Mouse (Mus musculus): ENCODE measurements at regions not wholly inside any gene's neighbourhood (a gene's known extent, or its start where the extent isn't known, plus 50 kb on each side); places are given as distances from the start of the nearest gene placed in this dataset.

DNA sequence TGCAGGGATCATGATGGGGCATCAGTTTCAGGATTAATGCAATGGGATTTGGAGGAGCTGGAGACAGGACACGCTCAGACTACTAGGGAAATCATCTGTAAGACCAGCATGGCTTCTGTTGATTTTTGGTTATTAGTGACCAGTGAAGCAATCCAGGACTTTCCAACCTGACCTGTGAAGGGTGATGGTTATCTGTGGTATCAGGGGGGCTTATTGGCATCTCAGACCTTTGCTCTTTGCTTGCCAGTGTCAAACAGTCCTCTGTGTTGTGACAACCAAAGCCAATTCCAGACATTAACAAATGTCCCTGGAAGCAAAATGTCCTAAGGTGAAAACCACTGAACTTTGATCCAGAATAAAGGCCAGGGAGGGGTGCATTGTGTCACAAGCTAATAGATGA lies 379.5 kb upstream of the Tmem132c start:
- TF ChIP-seq GATA1 (IDR thresholded peaks at IDR 0.05; ENCODE audit: borderline replicate concordance, low read length) (no peak), TAL1 (conservative IDR thresholded peaks at IDR 0.05; ENCODE audit: low read depth, low read length) (no peak), CTCF (IDR thresholded peaks at IDR 0.05; ENCODE audit: low read depth, low read length) (no peak), POLR2AphosphoS5 (IDR thresholded peaks at IDR 0.05; ENCODE audit: insufficient replicate concordance, low read depth, low read length) (no peak)
